Mouse (Mus musculus) MEL (cell line): Measurements from ENCODE around the gene Pbp2. TPM values are rescaled to one million over a fixed set of nuclear protein-coding genes. Genes with fewer than 3 reads are reported as not detected.

Experiments
- DNase-seq: peaks from one replicate; pipeline ENCODE4 v3.0.0; 2011; ENCODE audit warnings: low read depth, low spot score
- H3K27ac ChIP-seq: 2 replicates; pipeline ENCODE4 v1.5.1; 2012; ENCODE audit warnings: low read depth, mild to moderate bottlenecking, control low read depth, low read length, moderate library complexity; ENCODE audit not compliant: control insufficient read depth
- H3K27me3 ChIP-seq, 2 experiments: fragments of 150-350 bp in 1 of 2; sonication (generic) in 1 of 2; 2 replicates each; pipeline ENCODE4 v1.6.1; 2012; ENCODE audit warnings: low read length in 2 of 2, mild to moderate bottlenecking in 2 of 2, improper control_type of control experiment in 1 of 2, moderate library complexity in 1 of 2; ENCODE audit not compliant: insufficient read depth in 2 of 2, control insufficient read depth in 1 of 2
- H3K36me3 ChIP-seq, 2 experiments: 2 replicates each; pipeline ENCODE4 v1.6.1; 2012 to 2014; ENCODE audit warnings: low read length in 2 of 2, improper control_type of control experiment in 1 of 2, inconsistent platforms in 1 of 2, mild to moderate bottlenecking in 1 of 2; ENCODE audit not compliant: insufficient read depth in 2 of 2, control insufficient read depth in 1 of 2
- H3K4me1 ChIP-seq, 2 experiments: fragments of 150-350 bp in 1 of 2; sonication (generic) in 1 of 2; 2 replicates each; pipeline ENCODE4 v1.6.1; 2012; ENCODE audit warnings: low read length in 2 of 2, improper control_type of control experiment in 1 of 2, mild to moderate bottlenecking in 1 of 2; ENCODE audit not compliant: insufficient read depth in 2 of 2, control insufficient read depth in 1 of 2
- H3K4me3 ChIP-seq, 2 experiments: fragments of 150-350 bp in 1 of 2; sonication (generic) in 1 of 2; 2 replicates each; pipeline ENCODE4 v1.5.1; 2012; ENCODE audit warnings: low read depth in 2 of 2, low read length in 2 of 2, mild to moderate bottlenecking in 2 of 2, moderate library complexity in 2 of 2, control low read depth in 1 of 2, improper control_type of control experiment in 1 of 2; ENCODE audit not compliant: control insufficient read depth in 1 of 2, insufficient read depth in 1 of 2
- H3K79me2 ChIP-seq: 2 replicates; pipeline ENCODE4 v1.6.1; 2012; ENCODE audit warnings: mild to moderate bottlenecking, low read length, moderate library complexity; ENCODE audit not compliant: control insufficient read depth, poor library complexity, insufficient read depth
- H3K9ac ChIP-seq: 2 replicates; pipeline ENCODE4 v1.6.1; 2012; ENCODE audit warnings: low read depth, mild to moderate bottlenecking, control low read depth, low read length, moderate library complexity; ENCODE audit not compliant: control insufficient read depth, poor library complexity, severe bottlenecking
- H3K9me3 ChIP-seq: fragments of 150-350 bp; sonication (generic); replicated peaks from 2 replicates; pipeline ENCODE4 v1.6.1; 2012; ENCODE audit warnings: mild to moderate bottlenecking, low read length, improper control_type of control experiment, moderate library complexity; ENCODE audit not compliant: insufficient read depth
- E2F4 ChIP-seq: IDR thresholded peaks from 2 replicates; pipeline ENCODE4 v1.6.1; 2011; ENCODE audit warnings: low read depth, low read length, improper control_type of control experiment, borderline replicate concordance
- ELF1 ChIP-seq: IDR thresholded peaks from 2 replicates; pipeline ENCODE4 v1.6.1; 2014; ENCODE audit warnings: low read depth, mild to moderate bottlenecking, inconsistent platforms, low read length, improper control_type of control experiment, moderate library complexity
- EP300 ChIP-seq, 2 experiments: IDR thresholded peaks; 2 replicates each; pipeline ENCODE4 v1.6.1; 2011; ENCODE audit warnings: improper control_type of control experiment in 2 of 2, low read length in 2 of 2, low read depth in 1 of 2, mild to moderate bottlenecking in 1 of 2
- ETS1 ChIP-seq: IDR thresholded peaks from 2 replicates; pipeline ENCODE4 v1.6.1; 2012; ENCODE audit warnings: low read depth, mild to moderate bottlenecking, inconsistent platforms, low read length, improper control_type of control experiment, moderate library complexity
- GABPA ChIP-seq: IDR thresholded peaks from 2 replicates; pipeline ENCODE4 v1.6.1; 2012; ENCODE audit warnings: low read depth, mild to moderate bottlenecking, inconsistent platforms, low read length, improper control_type of control experiment, moderate library complexity
- JUND ChIP-seq: IDR thresholded peaks from 2 replicates; pipeline ENCODE4 v1.6.1; 2011; ENCODE audit warnings: low read depth, mild to moderate bottlenecking, improper control_type of control experiment, low read length
- MAFK ChIP-seq: IDR thresholded peaks from 2 replicates; pipeline ENCODE4 v1.6.1; 2011; ENCODE audit warnings: low read depth, mild to moderate bottlenecking, low read length, improper control_type of control experiment, borderline replicate concordance
- MAX ChIP-seq: IDR thresholded peaks from 2 replicates; pipeline ENCODE4 v1.6.1; 2011; ENCODE audit warnings: low read length, improper control_type of control experiment
- MAZ ChIP-seq: IDR thresholded peaks from 2 replicates; pipeline ENCODE4 v1.6.1; 2012; ENCODE audit warnings: low read depth, mild to moderate bottlenecking, inconsistent platforms, low read length, improper control_type of control experiment
- MXI1 ChIP-seq: IDR thresholded peaks from 2 replicates; pipeline ENCODE4 v1.6.1; 2011; ENCODE audit warnings: mild to moderate bottlenecking, low read depth, low read length, improper control_type of control experiment
- NELFE ChIP-seq: IDR thresholded peaks from 2 replicates; pipeline ENCODE4 v1.6.1; 2011; ENCODE audit warnings: low read depth, low read length, improper control_type of control experiment
- POLR2AphosphoS2 ChIP-seq: IDR thresholded peaks from 2 replicates; pipeline ENCODE4 v1.6.1; 2011; ENCODE audit warnings: low read length, improper control_type of control experiment
- POLR2AphosphoS5 ChIP-seq: IDR thresholded peaks from 2 replicates; pipeline ENCODE4 v1.6.1; 2012; ENCODE audit warnings: low read depth, borderline replicate concordance, mild to moderate bottlenecking, inconsistent platforms, low read length, moderate library complexity, mixed read lengths
- RAD21 ChIP-seq: IDR thresholded peaks from 2 replicates; pipeline ENCODE4 v1.6.1; 2011; ENCODE audit warnings: mild to moderate bottlenecking, low read depth, low read length, improper control_type of control experiment
- SIN3A ChIP-seq: IDR thresholded peaks from 2 replicates; pipeline ENCODE4 v1.6.1; 2012; ENCODE audit warnings: low read length, improper control_type of control experiment, inconsistent platforms
- SMC3 ChIP-seq: IDR thresholded peaks from 2 replicates; pipeline ENCODE4 v1.6.1; 2011; ENCODE audit warnings: low read depth, low read length, improper control_type of control experiment
- TAL1 ChIP-seq: IDR thresholded peaks from 2 replicates; pipeline ENCODE4 v1.6.1; 2012; ENCODE audit warnings: mild to moderate bottlenecking, inconsistent platforms, low read length, moderate library complexity, mixed read lengths
- TBP ChIP-seq: IDR thresholded peaks from 2 replicates; pipeline ENCODE4 v1.8.0; 2011; ENCODE audit warnings: low read depth, low read length, improper control_type of control experiment
- TCF12 ChIP-seq: IDR thresholded peaks from 2 replicates; pipeline ENCODE4 v1.6.1; 2014; ENCODE audit warnings: low read depth, mild to moderate bottlenecking, inconsistent platforms, low read length, improper control_type of control experiment, moderate library complexity
- UBTF ChIP-seq: IDR thresholded peaks from 2 replicates; pipeline ENCODE4 v1.6.1; 2012; ENCODE audit warnings: low read depth, mild to moderate bottlenecking, inconsistent platforms, low read length, improper control_type of control experiment, moderate library complexity, borderline replicate concordance; ENCODE audit not compliant: insufficient read depth
- USF1 ChIP-seq: IDR thresholded peaks from 2 replicates; pipeline ENCODE4 v1.6.1; 2014; ENCODE audit warnings: low read depth, mild to moderate bottlenecking, inconsistent platforms, low read length, improper control_type of control experiment, moderate library complexity
- USF2 ChIP-seq, 2 experiments: IDR thresholded peaks; 2 replicates each; pipeline ENCODE4 v1.6.1; 2011 to 2012; ENCODE audit warnings: improper control_type of control experiment in 2 of 2, low read length in 2 of 2, borderline replicate concordance in 1 of 2, inconsistent platforms in 1 of 2, low read depth in 1 of 2, mild to moderate bottlenecking in 1 of 2; ENCODE audit not compliant: insufficient read depth in 1 of 2
- polyA plus RNA-seq, 2 experiments: library from polyadenylated mRNA; stranded (reverse) in 1 of 2; unstranded in 1 of 2; fragments of >175 nt in 1 of 2; fragments of >200 nt in 1 of 2; gene quantifications; 2 replicates each; pipeline versions ENCODE4 v1.2.1 to v1.2.4; 2012; ENCODE audit warnings: low replicate concordance in 2 of 2, low read depth in 1 of 2; ENCODE audit not compliant: insufficient read length in 2 of 2, insufficient read depth in 1 of 2, missing spikeins in 1 of 2
- total RNA-seq: library from RNA; depleted of rRNA; stranded (reverse); fragments of 300-350 nt; gene quantifications from 2 replicates; pipeline ENCODE4 v1.2.3, GENCODE M21; 2012

Pbp2 gene
- total and polyA plus RNA-seq, 3 experiments, result not detected

GRCm38 (mm10) chr6:135302421-135303125, 7.6 kb downstream of the Pbp2 start:
- no peak for DNase-seq
- Histone ChIP-seq H3K36me3 (no peaks in the 10 kb centered on the region), H3K27me3 (no peaks in the 10 kb centered on the region), H3K27ac (no peak overlapping the region), H3K4me1 (no peaks in the 10 kb centered on the region), H3K79me2 (no peaks in the 10 kb centered on the region), H3K9ac (no peak overlapping the region), H3K4me3 (no peak overlapping the region), H3K9me3 (no peaks in the 10 kb centered on the region)
- TF ChIP-seq SIN3A (no peak), POLR2AphosphoS5 (no peak), SMC3 (no peak), TCF12 (no peak), ELF1 (no peak), EP300 (IDR thresholded peaks at IDR 0.05; ENCODE audit: low read depth in 1 of 2, low read length in 2 of 2) (no peak), USF1 (no peak), NELFE (no peak)

GRCm38 (mm10) chr6:135300469-135300868, 9.7 kb downstream of the Pbp2 start:
- Histone ChIP-seq H3K9me3 (no peaks in the 10 kb centered on the region), H3K36me3 (peaks cover 0 to 4% of the 10 kb centered on the region in 2 experiments; a peak in 1 of 4 replicates), H3K79me2 (no peaks in the 10 kb centered on the region; the same call in 1 of the 2 replicates), H3K27me3 (no peaks in the 10 kb centered on the region), H3K9ac (no peak overlapping the region), H3K4me3 (no peak overlapping the region), H3K27ac (no peak overlapping the region)
- TF ChIP-seq TAL1 (no peak), UBTF (no peak), NELFE (no peak), TBP (no peak), MAZ (no peak), ETS1 (no peak), POLR2AphosphoS2 (no peak), GABPA (no peak), MAFK (no peak), MXI1 (no peak), SMC3 (no peak), E2F4 (no peak), RAD21 (no peak), SIN3A (no peak), USF2 (IDR thresholded peaks at IDR 0.05; ENCODE audit: borderline replicate concordance in 1 of 2, insufficient read depth in 1 of 2, low read depth in 1 of 2, low read length in 2 of 2) (no peak), MAX (no peak), JUND (no peak)
- TF ChIP-seq, all 39 proteins: peak for 0
- H3K4me1 ChIP-seq, result peaks cover 0 to 6% of the 10 kb centered on the region in 2 experiments; a peak in 1 of 4 replicates
- DNase-seq, result no peak
